ENCODE assay signal across 18 mouse cellular contexts in genomic region chr2:129210089-129210749, GRCm38 (mm10). TPM values are rescaled to one million over a fixed set of nuclear protein-coding genes. Genes with fewer than 3 reads are reported as not detected.
DNase-seq lines count a peak whose midpoint lies in the region; ATAC-seq and TF ChIP-seq lines count a peak whose summit lies in the region.
"Had no signal": no experiment of that assay in that cellular context is flagged by ENCODE, and none has a peak within 500 bp of the region (broad histone marks: within the 10 kb centered on the region; RNA-seq: fewer than 3 reads in every experiment).

No protein-coding gene starts in this region.

- no peak overlapping the region for H3K9ac ChIP-seq in heart, embryonic 13.5 days
- H3K9ac ChIP-seq in heart, embryonic 12.5 days: no peak overlapping the region
- H3K9ac ChIP-seq in lung, postnatal 0 days (replicated peaks; ENCODE audit: low read depth): no peak overlapping the region
- H3K9ac ChIP-seq: embryonic facial prominence, embryonic 15.5 days; hindbrain, embryonic 12.5 days; limb, embryonic 13.5 days; midbrain, embryonic 15.5 days had no signal

- no peak overlapping the region for H3K4me3 ChIP-seq in heart, embryonic 13.5 days
- no peak overlapping the region for H3K4me3 ChIP-seq in heart, embryonic 12.5 days
- H3K4me3 ChIP-seq in lung, postnatal 0 days (ENCODE audit: low read depth, low read length): no peak overlapping the region
- H3K4me3 ChIP-seq: embryonic facial prominence, embryonic 15.5 days; hindbrain, embryonic 12.5 days; limb, embryonic 13.5 days; midbrain, embryonic 15.5 days had no signal

- H3K36me3 ChIP-seq in heart, embryonic 13.5 days: peaks cover 78% of the 10 kb centered on the region
- peaks cover 72% of the 10 kb centered on the region for H3K36me3 ChIP-seq in heart, embryonic 12.5 days
- H3K36me3 ChIP-seq in lung, postnatal 0 days (ENCODE audit: insufficient read depth, low read length): peaks cover 32% of the 10 kb centered on the region

- no peaks in the 10 kb centered on the region for H3K9me3 ChIP-seq in heart, embryonic 13.5 days
- H3K9me3 ChIP-seq in heart, embryonic 12.5 days (replicated peaks): no peaks in the 10 kb centered on the region
- H3K9me3 ChIP-seq in lung, postnatal 0 days (ENCODE audit: low read length): no peaks in the 10 kb centered on the region
- H3K9me3 ChIP-seq: embryonic facial prominence, embryonic 15.5 days; hindbrain, embryonic 12.5 days; limb, embryonic 13.5 days; midbrain, embryonic 15.5 days had no signal

- no peak for TF ChIP-seq CTCF in lung, postnatal 0 days (IDR thresholded peaks at IDR 0.05)

- H3K4me2 ChIP-seq in heart, embryonic 13.5 days: peak overlapping the region; percentile 75
- H3K4me2 ChIP-seq in heart, embryonic 12.5 days: no peak overlapping the region
- no peak overlapping the region for H3K4me2 ChIP-seq in lung, postnatal 0 days (replicated peaks; ENCODE audit: low read depth, low read length)
- H3K4me2 ChIP-seq: embryonic facial prominence, embryonic 15.5 days; hindbrain, embryonic 12.5 days; limb, embryonic 13.5 days; midbrain, embryonic 15.5 days had no signal

- H3K27me3 ChIP-seq in heart, embryonic 13.5 days (replicated peaks): no peaks in the 10 kb centered on the region
- no peaks in the 10 kb centered on the region for H3K27me3 ChIP-seq in heart, embryonic 12.5 days (replicated peaks)
- H3K27me3 ChIP-seq in lung, postnatal 0 days (replicated peaks; ENCODE audit: insufficient read depth, low read length): no peaks in the 10 kb centered on the region
- H3K27me3 ChIP-seq: embryonic facial prominence, embryonic 15.5 days; hindbrain, embryonic 12.5 days; limb, embryonic 13.5 days; midbrain, embryonic 15.5 days had no signal

- H3K27ac ChIP-seq in heart, embryonic 13.5 days (replicated peaks): no peak overlapping the region
- no peak overlapping the region for H3K27ac ChIP-seq in heart, embryonic 12.5 days (ENCODE audit: poor library complexity, severe bottlenecking)
- H3K27ac ChIP-seq in lung, postnatal 0 days (ENCODE audit: low read length): no peak overlapping the region
- H3K27ac ChIP-seq: embryonic facial prominence, embryonic 15.5 days; hindbrain, embryonic 12.5 days; limb, embryonic 13.5 days; macrophage; midbrain, embryonic 15.5 days had no signal

- DNase-seq in lung, postnatal 0 days (ENCODE audit: low spot score): peak; percentile 84
- no peak for DNase-seq in lung, adult 18-20 months
- peak; percentile 20 for DNase-seq in lung, postnatal 36 days
- no peak for DNase-seq in right cerebral cortex, postnatal 10 days (ENCODE audit: low spot score in 2 of 2)
- no peak for DNase-seq in gastrocnemius, adult 8-10 months (ENCODE audit: low spot score in 2 of 2)
- DNase-seq: adrenal gland, postnatal 25 days; cerebellum, postnatal 10 days; right cerebral cortex, postnatal 4 days; thymus, postnatal 4 days had no signal

- ATAC-seq in heart, embryonic 13.5 days (ENCODE audit: extremely low read depth, insufficient number of reproducible peaks, low FRiP score, low TSS enrichment): no peak
- no peak for ATAC-seq in heart, embryonic 12.5 days (ENCODE audit: insufficient number of reproducible peaks, low FRiP score)
- ATAC-seq in lung, postnatal 0 days: peak; percentile 80
- ATAC-seq in granulocyte monocyte progenitor cell, adult 5-6 weeks (replicated peaks; ENCODE audit: poor library complexity, severe bottlenecking): peak; percentile 52; the same call in 1 of the 2 replicates
- ATAC-seq: forebrain, embryonic 14.5 days; midbrain, embryonic 15.5 days had no signal

- peaks cover 39% of the 10 kb centered on the region for H3K4me1 ChIP-seq in heart, embryonic 13.5 days
- peaks cover 30% of the 10 kb centered on the region for H3K4me1 ChIP-seq in heart, embryonic 12.5 days (replicated peaks)
- H3K4me1 ChIP-seq in lung, postnatal 0 days (ENCODE audit: insufficient read depth, low read depth, low read length): no peaks in the 10 kb centered on the region; the same call in 1 of the 2 replicates
- H3K4me1 ChIP-seq: embryonic facial prominence, embryonic 15.5 days; hindbrain, embryonic 12.5 days; limb, embryonic 13.5 days; midbrain, embryonic 15.5 days had no signal

- peak; percentile 43; the same call in 1 of the 2 replicates for TF ChIP-seq EP300 in lung, postnatal 0 days (IDR thresholded peaks at IDR 0.05)

- WGBS in heart, embryonic 13.5 days: 88% methylated on average over 8 of the region's 8 CpGs
- 90% methylated on average over 8 of the region's 8 CpGs for WGBS in heart, embryonic 12.5 days
- 66% methylated on average over 8 of the region's 8 CpGs for WGBS in lung, postnatal 0 days

RNA-seq across cellular contexts. Expression of gene Slc20a1, which starts 11.7 kb away (rescaled TPM):
- polyA plus RNA-seq in heart, embryonic 13.5 days (2015; fragmentation: Nextera tagmentation; extraction: Ambion mirVana): 24.9 and 29.9 TPM in 2 replicates
- polyA plus RNA-seq in heart, embryonic 12.5 days (2016; fragmentation: Nextera tagmentation; extraction: Ambion mirVana): 45.8 and 47.5 TPM in 2 replicates
- 10.0 and 10.5 TPM in 2 replicates for polyA plus RNA-seq in lung, postnatal 0 days (2015; fragmentation: Nextera tagmentation; extraction: Ambion mirVana)
- total RNA-seq in granulocyte monocyte progenitor cell, adult 5-6 weeks (2014; fragmentation: Nextera tagmentation): 34.8 and 35.3 TPM in 2 replicates
- 71.3 and 85.3 TPM in 2 replicates for total RNA-seq in granulocyte monocyte progenitor cell, adult 5-6 weeks (2017)
- 10 to 100 TPM in 1 of 4 experiments, 1 to 10 TPM in 3; 7.5 to 11.3 (median 8.6) TPM for total RNA-seq in gastrocnemius, adult 8-10 months (2022)

Comparison
In these comparisons a context has a peak if more than half of its experiments do, and no peak if none do; other contexts are left out.
1. DNase-seq: peak in lung, postnatal 0 days (single experiment) and lung, postnatal 36 days (single experiment); none in lung, adult 18-20 months (0 of 2), right cerebral cortex, postnatal 10 days (0 of 2) and gastrocnemius, adult 8-10 months (0 of 2).
2. ATAC-seq: peak in lung, postnatal 0 days (single experiment) and granulocyte monocyte progenitor cell, adult 5-6 weeks (single experiment); none in heart, embryonic 13.5 days (single experiment) and heart, embryonic 12.5 days (single experiment).